Mouse (Mus musculus): ENCODE measurements at regions not wholly inside any gene's neighbourhood (a gene's known extent, or its start where the extent isn't known, plus 50 kb on each side); places are given as distances from the start of the nearest gene placed in this dataset.

DNA sequence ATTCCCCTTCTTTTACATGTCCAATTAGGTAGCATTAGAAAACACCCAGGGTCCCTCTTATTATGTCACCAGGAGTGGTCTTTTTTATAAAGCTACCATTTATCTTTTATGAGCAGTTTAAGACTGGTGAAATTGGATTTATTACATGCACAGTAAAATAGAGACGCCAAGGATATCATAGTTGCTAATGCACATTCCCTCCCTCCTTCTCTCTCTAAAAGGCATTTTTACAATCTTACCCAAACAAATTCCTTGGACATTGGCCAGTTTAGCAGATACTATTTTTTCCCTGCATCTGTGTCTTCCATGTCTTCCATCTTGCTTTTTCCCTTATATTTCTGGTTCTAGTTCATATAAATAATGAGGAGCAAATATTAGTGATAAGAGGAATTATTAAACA lies 186.7 kb upstream of the Robo2 start:
- no peaks in the 10 kb centered on the region for H3K4me1 ChIP-seq (ENCODE audit: insufficient read depth, low read depth, low read length)
- H3K27me3 ChIP-seq (ENCODE audit: insufficient read depth, low read length), result no peaks in the 10 kb centered on the region
- no peak overlapping the region for H3K4me3 ChIP-seq (ENCODE audit: low read depth, low read length)
- H3K36me3 ChIP-seq (replicated peaks), result no peaks in the 10 kb centered on the region
- TF ChIP-seq GATA1 (IDR thresholded peaks at IDR 0.05; ENCODE audit: borderline replicate concordance, low read length), result no peak
- TF ChIP-seq TAL1 (conservative IDR thresholded peaks at IDR 0.05; ENCODE audit: low read depth, low read length), result no peak
- TF ChIP-seq GATA2 (IDR thresholded peaks at IDR 0.05; ENCODE audit: borderline replicate concordance, low read depth, low read length), result no peak
- TF ChIP-seq CTCF (IDR thresholded peaks at IDR 0.05; ENCODE audit: low read depth, low read length), result no peak
- no peak for TF ChIP-seq POLR2AphosphoS5 (IDR thresholded peaks at IDR 0.05; ENCODE audit: insufficient replicate concordance, low read depth, low read length)
- DNase-seq (ENCODE audit: low spot score), result no peak
- 0 out of 2 replicates have a peak, but pooled peaks cover 4% of the 10 kb centered on the region for H3K9me3 ChIP-seq (replicated peaks)
- ATAC-seq (ENCODE audit: extremely low read depth, insufficient number of reproducible peaks, low FRiP score, poor library complexity, severe bottlenecking), result no peak

DNA sequence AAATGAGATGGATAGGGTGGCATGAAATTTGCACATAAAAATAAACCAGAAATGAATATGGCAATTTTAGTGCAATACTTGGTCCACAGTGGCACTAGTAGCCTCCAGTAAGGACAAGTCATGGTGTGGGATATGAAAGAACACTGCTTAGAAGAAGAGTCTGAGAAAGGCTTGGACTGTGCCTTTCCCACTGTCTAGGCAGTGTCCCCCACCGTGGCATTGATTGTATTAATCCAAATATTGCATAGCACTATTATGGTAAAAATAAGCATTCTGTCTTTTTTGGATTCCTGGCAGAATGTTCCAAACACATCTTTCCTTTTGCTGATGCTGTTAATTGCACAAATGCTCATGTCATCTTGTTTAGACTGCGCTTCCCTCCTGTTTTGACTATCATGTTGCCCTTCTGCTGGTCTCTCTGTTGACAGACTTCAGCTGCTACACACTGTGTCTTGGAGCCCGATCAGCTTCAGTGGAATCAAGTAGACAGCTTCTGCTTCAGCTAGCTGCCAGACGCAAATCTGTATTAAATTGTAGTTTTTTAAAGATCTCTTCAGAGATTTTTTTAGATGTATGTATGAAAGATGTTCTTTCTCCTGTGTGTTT lies 186.2 kb upstream of the Robo2 start:
- Histone ChIP-seq H3K27me3 (ENCODE audit: insufficient read depth, low read length) (no peaks in the 10 kb centered on the region), H3K4me3 (ENCODE audit: low read depth, low read length) (no peak overlapping the region), H3K9me3 (replicated peaks) (0 out of 2 replicates have a peak, but pooled peaks cover 4% of the 10 kb centered on the region), H3K4me1 (ENCODE audit: insufficient read depth, low read depth, low read length) (no peaks in the 10 kb centered on the region), H3K36me3 (replicated peaks) (no peaks in the 10 kb centered on the region)
- DNase-seq (ENCODE audit: low spot score) (no peak), ATAC-seq (ENCODE audit: extremely low read depth, insufficient number of reproducible peaks, low FRiP score, poor library complexity, severe bottlenecking) (no peak)
- TF ChIP-seq GATA2 (IDR thresholded peaks at IDR 0.05; ENCODE audit: borderline replicate concordance, low read depth, low read length) (no peak), TAL1 (conservative IDR thresholded peaks at IDR 0.05; ENCODE audit: low read depth, low read length) (no peak), CTCF (IDR thresholded peaks at IDR 0.05; ENCODE audit: low read depth, low read length) (no peak), POLR2AphosphoS5 (IDR thresholded peaks at IDR 0.05; ENCODE audit: insufficient replicate concordance, low read depth, low read length) (no peak), GATA1 (IDR thresholded peaks at IDR 0.05; ENCODE audit: borderline replicate concordance, low read length) (no peak)

DNA sequence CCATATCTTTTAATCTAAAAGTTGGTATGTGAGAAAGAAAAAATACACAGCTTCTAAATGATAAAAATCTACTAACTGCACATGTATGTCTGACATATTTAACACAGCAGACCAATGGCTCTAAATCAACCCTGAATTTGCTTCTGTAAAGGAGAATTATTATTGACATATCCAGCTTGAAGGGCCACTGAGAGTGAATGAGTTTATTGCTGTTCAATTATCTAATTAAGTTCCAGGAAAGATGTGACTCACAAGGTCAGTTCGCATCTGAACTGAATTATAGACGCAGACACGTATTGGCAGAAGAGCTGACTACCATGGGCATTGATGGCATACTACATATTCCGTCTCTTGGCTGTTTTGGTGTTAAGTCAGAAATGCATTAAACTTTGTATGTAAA lies 180.3 kb upstream of the Robo2 start:
- Histone ChIP-seq H3K4me3 (ENCODE audit: low read depth, low read length) (no peak overlapping the region), H3K36me3 (replicated peaks) (no peaks in the 10 kb centered on the region), H3K4me1 (ENCODE audit: insufficient read depth, low read depth, low read length) (no peaks in the 10 kb centered on the region), H3K27me3 (ENCODE audit: insufficient read depth, low read length) (no peaks in the 10 kb centered on the region), H3K9me3 (replicated peaks) (0 out of 2 replicates have a peak, but pooled peaks cover 2% of the 10 kb centered on the region)
- ATAC-seq (ENCODE audit: extremely low read depth, insufficient number of reproducible peaks, low FRiP score, poor library complexity, severe bottlenecking), result no peak
- TF ChIP-seq CTCF (IDR thresholded peaks at IDR 0.05; ENCODE audit: low read depth, low read length), result no peak
- TF ChIP-seq GATA1 (IDR thresholded peaks at IDR 0.05; ENCODE audit: borderline replicate concordance, low read length), result no peak
- TF ChIP-seq POLR2AphosphoS5 (IDR thresholded peaks at IDR 0.05; ENCODE audit: insufficient replicate concordance, low read depth, low read length), result no peak
- TF ChIP-seq TAL1 (conservative IDR thresholded peaks at IDR 0.05; ENCODE audit: low read depth, low read length), result no peak
- TF ChIP-seq GATA2 (IDR thresholded peaks at IDR 0.05; ENCODE audit: borderline replicate concordance, low read depth, low read length), result no peak
- DNase-seq (ENCODE audit: low spot score), result no peak

DNA sequence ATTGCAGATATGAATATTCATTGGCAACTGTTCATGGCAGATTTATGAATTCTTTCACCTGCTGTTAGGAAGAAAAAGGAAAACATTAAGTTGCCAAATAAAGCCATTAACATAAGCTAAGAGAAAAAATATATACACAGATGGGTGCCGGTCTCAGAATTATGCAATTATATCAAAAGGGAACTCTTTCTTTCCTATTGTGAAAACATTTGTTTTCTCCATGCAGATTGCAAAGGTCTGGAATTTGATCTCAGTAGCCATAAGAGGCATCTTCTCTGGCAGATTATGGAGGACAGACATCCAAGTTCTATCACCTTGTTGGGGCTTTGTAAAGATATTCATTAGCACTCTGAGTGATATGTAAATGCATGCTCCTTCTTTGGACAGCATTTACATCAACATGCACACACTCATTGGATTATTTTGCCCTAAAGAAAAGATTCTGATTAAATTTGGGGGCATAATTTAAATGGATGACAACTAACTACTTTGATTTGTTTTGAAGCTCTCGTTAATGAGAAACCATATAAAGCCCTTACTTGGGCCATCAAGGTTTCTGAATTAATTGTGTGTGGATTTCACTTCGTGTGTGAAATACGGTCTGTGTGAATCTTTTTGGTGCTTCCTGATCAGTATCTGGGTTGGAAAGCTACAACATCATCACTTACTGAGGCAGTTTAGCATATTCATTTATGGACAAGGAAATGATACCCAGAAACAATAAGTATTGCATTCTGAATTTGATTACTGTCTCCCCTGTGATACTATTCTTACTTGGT lies 171.2 kb upstream of the Robo2 start:
- TF ChIP-seq CTCF (IDR thresholded peaks at IDR 0.05; ENCODE audit: low read depth, low read length), result no peak
- TF ChIP-seq POLR2AphosphoS5 (IDR thresholded peaks at IDR 0.05; ENCODE audit: insufficient replicate concordance, low read depth, low read length), result no peak
- TF ChIP-seq GATA1 (IDR thresholded peaks at IDR 0.05; ENCODE audit: borderline replicate concordance, low read length), result no peak
- no peak for TF ChIP-seq GATA2 (IDR thresholded peaks at IDR 0.05; ENCODE audit: borderline replicate concordance, low read depth, low read length)
- no peak for TF ChIP-seq TAL1 (conservative IDR thresholded peaks at IDR 0.05; ENCODE audit: low read depth, low read length)
- Histone ChIP-seq H3K9me3 (replicated peaks) (peaks cover 5% of the 10 kb centered on the region; the same call in 1 of the 2 replicates), H3K4me3 (ENCODE audit: low read depth, low read length) (no peak overlapping the region), H3K4me1 (ENCODE audit: insufficient read depth, low read depth, low read length) (no peaks in the 10 kb centered on the region), H3K27me3 (ENCODE audit: insufficient read depth, low read length) (no peaks in the 10 kb centered on the region), H3K36me3 (replicated peaks) (no peaks in the 10 kb centered on the region)
- ATAC-seq (ENCODE audit: extremely low read depth, insufficient number of reproducible peaks, low FRiP score, poor library complexity, severe bottlenecking), result no peak
- DNase-seq (ENCODE audit: low spot score), result no peak

DNA sequence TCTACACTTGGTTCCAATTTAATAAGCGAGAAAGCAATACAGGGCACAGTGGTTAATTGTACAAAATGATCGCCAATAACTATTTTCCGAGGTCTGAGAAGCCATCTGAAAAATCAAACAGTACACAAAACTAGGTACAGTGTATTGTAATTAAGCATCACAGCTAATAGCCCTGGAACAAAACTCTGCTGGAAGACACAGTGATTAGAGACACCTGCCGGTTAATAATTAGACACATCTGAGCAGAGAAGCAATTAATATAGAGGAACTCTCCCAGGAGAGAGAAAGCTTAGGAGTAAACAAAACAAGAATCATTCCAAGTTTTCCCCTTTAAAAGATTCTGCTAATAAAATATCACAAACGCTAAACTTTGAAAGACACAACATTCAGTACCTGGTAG lies 136.7 kb upstream of the Robo2 start:
- DNase-seq (ENCODE audit: low spot score) (no peak), ATAC-seq (ENCODE audit: extremely low read depth, insufficient number of reproducible peaks, low FRiP score, poor library complexity, severe bottlenecking) (no peak)
- Histone ChIP-seq H3K9me3 (replicated peaks) (no peaks in the 10 kb centered on the region; the same call in 1 of the 2 replicates), H3K36me3 (replicated peaks) (no peaks in the 10 kb centered on the region), H3K27me3 (ENCODE audit: insufficient read depth, low read length) (no peaks in the 10 kb centered on the region), H3K4me1 (ENCODE audit: insufficient read depth, low read depth, low read length) (no peaks in the 10 kb centered on the region), H3K4me3 (ENCODE audit: low read depth, low read length) (no peak overlapping the region)
- TF ChIP-seq GATA1 (IDR thresholded peaks at IDR 0.05; ENCODE audit: borderline replicate concordance, low read length), result no peak

DNA sequence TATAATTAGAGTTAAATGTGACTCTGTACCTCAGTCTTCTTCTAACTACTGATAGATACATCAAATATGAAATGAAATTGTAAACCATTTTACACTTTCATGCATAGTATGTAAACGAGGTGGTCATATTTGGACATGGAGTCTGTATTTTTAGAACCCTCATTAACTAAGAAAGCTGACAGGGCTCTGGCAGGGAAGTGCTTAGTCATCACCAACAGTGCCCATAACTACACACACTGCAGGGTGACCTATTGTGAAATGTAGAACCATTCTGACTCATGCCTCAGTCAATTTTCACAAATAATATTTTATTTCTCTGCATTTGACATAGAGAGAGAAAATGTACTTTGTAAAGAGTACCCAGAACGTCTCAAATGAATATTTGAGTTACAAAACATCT lies 118.9 kb upstream of the Robo2 start:
- DNase-seq (ENCODE audit: low spot score) (no peak), ATAC-seq (ENCODE audit: extremely low read depth, insufficient number of reproducible peaks, low FRiP score, poor library complexity, severe bottlenecking) (no peak)
- Histone ChIP-seq H3K36me3 (replicated peaks) (no peaks in the 10 kb centered on the region), H3K27me3 (ENCODE audit: insufficient read depth, low read length) (no peaks in the 10 kb centered on the region), H3K4me3 (ENCODE audit: low read depth, low read length) (no peak overlapping the region), H3K4me1 (ENCODE audit: insufficient read depth, low read depth, low read length) (no peaks in the 10 kb centered on the region), H3K9me3 (replicated peaks) (no peaks in the 10 kb centered on the region)
- TF ChIP-seq GATA2 (IDR thresholded peaks at IDR 0.05; ENCODE audit: borderline replicate concordance, low read depth, low read length), result no peak
- no peak for TF ChIP-seq CTCF (IDR thresholded peaks at IDR 0.05; ENCODE audit: low read depth, low read length)
- no peak for TF ChIP-seq GATA1 (IDR thresholded peaks at IDR 0.05; ENCODE audit: borderline replicate concordance, low read length)
- no peak for TF ChIP-seq POLR2AphosphoS5 (IDR thresholded peaks at IDR 0.05; ENCODE audit: insufficient replicate concordance, low read depth, low read length)
- no peak for TF ChIP-seq TAL1 (conservative IDR thresholded peaks at IDR 0.05; ENCODE audit: low read depth, low read length)
